Mouse (Mus musculus) heart, adult 18-20 months (tissue): ENCODE results near the gene Rtkn2. TPM values are rescaled to one million over a fixed set of nuclear protein-coding genes. Genes with fewer than 3 reads are reported as not detected.

Experiments used
- DNase-seq, 2 experiments: peaks; one replicate each; pipeline ENCODE4 v3.0.0; 2021 to 2022; ENCODE audit warnings: mixed read lengths in 1 of 2
- long read RNA-seq, 2 experiments: library from polyadenylated mRNA; stranded (forward); transcript quantifications; one replicate each; pipeline ENCODE4 v2.0.0; 2021
- total RNA-seq, 2 experiments: library from RNA; stranded (reverse); gene quantifications; 2 replicates each; pipeline ENCODE4 v1.2.3; 2021

The Rtkn2 gene
- under 1 TPM; 0.22 to 0.41 TPM for total RNA-seq
- long read RNA-seq, experiment 1 = 0 reads
- long read RNA-seq, experiment 2 = 0 reads

DNA sequence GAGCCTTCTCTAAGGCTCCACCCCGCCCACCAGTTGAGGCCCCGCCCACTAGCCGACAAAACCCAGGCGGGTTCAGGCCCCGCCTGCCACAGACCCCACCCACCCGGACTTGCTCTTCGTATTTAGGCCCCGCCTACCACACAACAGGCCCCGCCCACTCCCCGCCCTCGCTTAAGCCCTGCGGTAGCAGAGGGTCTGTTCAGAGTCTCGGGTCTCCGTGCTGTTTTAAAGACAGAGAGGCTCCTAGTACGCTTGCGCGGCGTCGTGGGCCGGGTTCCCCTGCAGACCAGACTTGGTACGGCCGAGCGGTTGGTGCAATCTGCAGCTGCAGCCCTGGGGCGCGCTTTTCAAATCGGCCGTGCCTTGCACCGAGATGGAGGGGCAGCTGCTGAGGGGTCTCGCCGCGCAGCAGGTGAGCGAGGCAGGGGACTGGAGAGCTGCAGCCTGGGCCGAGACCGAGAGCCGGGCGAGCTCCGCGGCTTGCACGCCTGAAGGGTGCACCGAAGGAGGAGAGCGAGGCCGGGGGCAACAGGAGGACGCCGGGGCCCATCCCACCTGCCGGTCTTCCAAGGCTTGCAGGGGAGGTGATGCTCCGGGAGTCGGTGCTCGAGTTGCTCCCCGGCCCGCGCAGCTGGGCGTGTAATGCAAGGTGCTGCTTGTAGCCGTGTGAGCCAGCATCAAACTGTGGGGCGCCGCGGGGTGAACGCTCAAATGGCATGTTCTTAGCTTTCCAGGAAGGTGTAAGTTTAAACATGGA lies at the start of gene Rtkn2:
Gene Rtkn2 (plus strand): TSS at position 170 of the 757 bp plus-strand sequence.
- peak; percentile 87 to 89 for DNase-seq

DNA sequence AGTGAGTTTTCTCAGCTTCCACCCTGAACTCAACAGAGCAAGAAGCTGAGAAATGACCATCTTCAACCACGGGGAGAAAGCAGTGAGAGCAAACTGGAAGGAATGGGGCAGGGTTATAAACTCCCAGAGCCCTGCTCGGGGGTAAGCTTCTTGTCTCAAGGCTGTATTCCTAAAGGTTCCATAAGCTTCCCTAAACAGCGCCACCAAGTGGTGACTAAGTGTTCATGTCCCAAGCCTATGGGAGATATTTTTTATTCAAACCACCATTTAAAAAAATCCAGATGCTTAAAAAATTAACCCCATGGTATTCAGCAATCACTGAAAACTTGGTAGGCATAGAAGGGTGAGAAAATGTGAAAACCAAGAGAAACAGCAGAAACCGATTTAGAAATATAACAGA lies 48.0 kb upstream of the Rtkn2 start:
- no peak for DNase-seq

DNA sequence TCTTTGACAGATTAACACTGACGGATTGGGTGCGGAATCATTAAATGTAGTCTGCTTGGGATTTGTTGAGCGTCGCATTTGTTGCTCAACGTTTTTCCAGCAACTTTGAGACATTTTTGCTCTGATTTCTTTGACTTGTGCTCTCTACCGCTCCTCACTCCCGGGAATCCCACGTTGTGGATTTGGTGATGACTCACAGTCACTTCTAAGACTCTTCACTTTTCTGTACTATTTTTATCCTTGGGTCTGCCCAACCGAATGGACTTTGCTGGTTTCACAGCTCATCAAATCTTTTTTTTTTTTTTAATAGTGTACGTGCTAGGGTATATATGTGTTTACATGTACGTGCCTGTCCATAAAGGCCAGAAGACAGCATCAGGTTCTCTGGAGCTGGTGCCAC lies 46.6 kb upstream of the Rtkn2 start:
- DNase-seq = no peak

DNA sequence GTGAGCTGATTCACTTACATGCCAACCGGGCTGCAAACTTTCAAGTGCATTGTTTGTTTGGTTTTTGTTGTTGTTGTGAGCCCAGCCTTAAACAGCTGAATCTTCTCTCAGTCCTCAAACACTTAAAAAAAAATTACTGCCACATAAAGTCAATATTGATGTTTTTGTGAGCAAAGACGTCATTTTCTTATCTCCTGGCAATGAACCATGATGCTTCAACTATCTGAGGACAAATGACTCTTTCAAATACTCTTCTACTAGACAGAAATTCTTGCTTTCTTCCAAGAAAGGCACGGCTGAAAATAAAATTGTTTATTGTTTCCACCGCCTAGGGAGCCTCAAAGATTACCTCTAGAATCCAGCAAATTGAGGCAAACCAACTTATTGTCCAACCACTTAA lies 42.4 kb upstream of the Rtkn2 start:
- DNase-seq = no peak

DNA sequence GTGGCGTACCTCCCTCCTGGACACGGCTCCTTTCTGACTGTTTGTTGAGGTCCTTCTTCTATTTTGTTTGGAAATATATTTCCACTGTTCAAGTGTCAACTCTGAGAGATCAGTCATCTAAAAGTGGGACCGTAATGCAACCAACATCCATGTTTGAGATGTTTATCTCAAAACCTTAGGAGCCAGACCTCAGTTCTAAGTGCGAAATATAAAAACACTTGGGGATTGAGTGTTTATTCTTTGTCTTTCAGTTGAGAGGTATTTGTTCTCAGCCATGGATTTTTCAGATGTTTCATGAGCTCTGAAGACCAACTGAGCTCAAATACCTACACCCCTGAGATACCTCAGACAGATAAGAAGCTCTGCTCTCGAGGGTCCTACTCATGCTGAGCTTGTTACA lies 41.6 kb upstream of the Rtkn2 start:
- no peak for DNase-seq

DNA sequence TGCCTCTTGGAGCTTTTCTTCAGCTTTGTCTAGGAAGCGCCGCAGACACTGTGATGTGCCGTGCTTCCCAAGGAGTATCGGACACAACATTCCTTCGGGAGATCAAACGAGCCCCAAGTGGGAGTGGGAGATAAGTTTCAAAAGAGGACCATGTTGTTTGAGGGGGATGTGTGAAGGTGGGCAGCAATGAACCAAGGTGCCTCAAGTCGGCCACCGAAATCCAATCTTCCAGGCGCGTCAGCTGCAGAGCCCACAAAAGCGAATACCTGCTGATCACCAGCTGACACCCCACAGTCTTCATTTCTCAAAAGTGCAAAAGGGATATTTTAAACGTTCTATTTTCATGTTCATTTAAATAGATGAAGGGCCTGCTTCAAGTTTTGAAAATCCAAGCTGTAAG lies 39.8 kb upstream of the Rtkn2 start:
- no peak for DNase-seq

DNA sequence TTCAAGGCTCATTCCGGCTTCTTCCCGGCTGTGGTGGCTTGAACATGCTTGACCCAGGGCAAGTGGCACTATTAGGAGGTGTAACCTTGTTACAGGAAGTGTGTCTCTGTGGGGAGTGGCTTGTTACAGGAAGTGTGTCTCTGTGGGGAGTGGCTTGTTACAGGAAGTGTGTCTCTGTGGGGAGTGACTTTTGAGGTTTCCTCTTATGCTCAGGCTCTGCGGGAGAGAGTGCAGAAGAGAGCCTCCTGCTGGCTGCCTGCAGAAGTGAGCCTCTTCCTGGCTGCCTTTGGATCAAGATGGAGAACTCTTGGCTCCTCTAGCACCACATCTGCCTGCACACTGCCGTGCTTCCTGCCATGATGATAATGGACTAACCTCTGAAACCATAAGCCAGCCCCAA lies 35.9 kb upstream of the Rtkn2 start:
- DNase-seq = no peak

DNA sequence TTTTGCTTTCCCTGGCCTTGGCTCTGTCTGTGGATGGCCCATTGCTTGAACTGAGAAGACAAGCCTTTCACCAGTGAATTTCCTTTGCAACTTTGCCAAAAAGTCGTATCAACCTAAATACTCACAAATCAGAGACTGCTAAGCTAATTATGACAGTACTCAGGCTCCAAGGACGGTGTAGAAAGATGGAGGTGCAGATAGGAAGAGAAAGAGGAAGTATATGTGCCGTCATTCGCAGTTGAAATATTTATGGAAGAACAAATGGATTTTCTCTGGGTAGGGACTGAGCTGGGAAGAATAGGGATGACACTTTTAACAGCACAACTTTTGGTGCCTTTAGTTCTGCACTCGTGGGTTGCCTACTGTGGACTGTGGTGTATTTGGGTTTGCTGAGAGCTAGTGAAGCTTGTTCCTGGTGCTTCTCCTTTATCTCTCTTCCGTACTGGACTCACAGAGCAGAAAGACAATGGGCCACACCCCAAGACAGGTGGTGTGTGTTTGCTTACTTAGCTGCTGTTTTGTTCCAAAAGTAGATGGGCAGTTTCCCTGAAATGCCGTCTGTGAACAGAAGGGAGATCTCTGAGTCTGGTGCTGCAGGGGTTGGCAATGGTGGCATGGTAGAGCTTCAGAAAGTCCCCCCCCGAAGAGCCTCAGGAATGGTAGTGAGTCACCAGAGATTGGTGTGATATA lies 29.2 kb upstream of the Rtkn2 start:
- DNase-seq = no peak

DNA sequence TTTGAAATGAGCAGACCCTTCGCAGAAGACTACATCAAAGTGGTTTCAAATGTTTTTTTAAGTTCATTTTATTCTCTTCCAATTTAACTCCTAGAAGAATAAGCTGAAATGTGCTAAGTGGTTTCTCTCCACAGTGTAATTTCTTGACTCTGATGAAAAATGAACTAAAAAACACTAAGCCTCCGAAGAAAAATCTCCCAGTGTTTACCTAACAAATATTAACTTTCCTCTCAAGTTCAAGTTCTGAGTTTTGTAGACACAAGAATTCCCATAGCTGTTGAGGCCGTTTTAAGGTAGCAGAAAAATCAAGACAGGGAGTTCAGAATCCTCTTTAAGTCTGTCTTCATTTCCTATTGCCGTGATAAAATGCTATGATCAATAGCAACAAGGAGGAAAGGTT lies 27.7 kb upstream of the Rtkn2 start:
- DNase-seq = no peak

DNA sequence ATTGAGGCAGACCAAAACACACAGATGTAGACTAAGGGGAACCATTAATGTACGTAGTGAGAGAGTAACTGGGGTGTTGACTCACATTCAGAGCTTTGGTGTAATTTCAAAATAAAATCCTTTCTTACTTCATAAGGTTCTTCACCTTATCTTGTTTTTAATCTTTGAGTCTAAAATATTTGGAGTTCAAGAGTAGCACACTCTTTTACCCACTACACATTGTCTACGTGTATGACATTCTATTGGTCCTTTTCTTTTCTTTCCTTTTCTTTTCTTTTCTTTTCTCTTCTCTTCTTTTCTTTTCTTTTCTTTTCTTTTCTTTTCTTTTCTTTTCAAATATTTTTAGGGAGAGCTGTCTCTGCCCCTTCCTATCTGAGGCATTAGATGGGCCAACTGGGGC lies 23.4 kb upstream of the Rtkn2 start:
- no peak for DNase-seq

DNA sequence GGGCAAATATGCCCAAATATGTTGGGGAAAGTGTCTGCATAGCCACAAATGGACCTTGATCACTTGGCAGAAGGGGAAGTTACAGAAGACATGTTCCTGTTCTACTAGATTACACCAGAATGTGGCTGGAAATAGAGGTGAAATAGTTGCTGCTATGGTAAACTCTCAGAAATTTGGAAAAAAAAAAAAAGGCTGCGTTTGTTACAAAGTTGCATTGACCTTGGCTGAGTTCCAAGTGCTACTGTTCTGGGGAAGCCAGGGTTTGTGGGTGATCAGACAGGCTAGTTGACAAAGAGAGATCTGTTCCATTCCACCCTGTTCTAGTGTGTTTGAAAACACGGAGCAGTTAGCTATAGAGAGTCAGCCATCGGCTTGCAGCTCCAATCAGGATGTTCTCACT lies 19.4 kb upstream of the Rtkn2 start:
- DNase-seq = no peak

DNA sequence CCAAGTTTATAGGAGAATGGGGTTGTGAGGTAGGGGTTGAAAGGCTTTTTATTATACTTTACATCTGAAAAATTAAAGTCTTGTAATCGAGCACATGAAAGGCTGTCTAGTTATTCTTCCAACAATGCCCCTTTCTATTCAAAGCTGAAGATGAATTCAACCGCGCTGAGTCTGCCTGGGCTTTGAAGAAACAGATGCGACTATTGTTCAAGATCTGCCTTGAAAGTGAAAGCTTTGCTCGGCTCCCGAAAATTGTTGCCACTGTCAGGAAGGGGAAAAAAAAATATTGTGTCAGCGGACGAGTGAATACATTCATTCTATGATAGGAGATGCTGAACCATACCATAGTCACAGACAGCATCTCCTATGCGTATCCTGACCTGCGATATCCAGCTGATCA lies 16.9 kb upstream of the Rtkn2 start:
- no peak for DNase-seq

DNA sequence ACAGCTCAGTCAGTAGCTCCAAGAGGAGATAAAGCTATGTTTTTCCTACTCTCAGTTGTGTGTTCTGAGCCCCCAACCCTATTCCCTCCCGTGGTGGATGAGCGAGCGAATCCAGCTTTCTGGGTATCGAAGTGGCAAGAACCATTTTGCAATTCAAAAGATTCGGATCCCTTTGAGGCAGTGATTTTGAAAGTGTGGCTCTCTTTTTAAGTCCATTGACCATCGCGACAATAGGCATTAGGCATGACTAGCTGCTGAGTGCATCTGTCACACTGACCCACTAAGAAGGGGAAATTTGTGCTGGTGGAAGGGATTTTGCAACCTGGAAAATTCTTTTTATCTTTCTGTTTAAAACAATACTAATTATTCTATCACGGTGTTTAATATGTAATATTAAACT lies 15.3 kb upstream of the Rtkn2 start:
- DNase-seq = no peak

DNA sequence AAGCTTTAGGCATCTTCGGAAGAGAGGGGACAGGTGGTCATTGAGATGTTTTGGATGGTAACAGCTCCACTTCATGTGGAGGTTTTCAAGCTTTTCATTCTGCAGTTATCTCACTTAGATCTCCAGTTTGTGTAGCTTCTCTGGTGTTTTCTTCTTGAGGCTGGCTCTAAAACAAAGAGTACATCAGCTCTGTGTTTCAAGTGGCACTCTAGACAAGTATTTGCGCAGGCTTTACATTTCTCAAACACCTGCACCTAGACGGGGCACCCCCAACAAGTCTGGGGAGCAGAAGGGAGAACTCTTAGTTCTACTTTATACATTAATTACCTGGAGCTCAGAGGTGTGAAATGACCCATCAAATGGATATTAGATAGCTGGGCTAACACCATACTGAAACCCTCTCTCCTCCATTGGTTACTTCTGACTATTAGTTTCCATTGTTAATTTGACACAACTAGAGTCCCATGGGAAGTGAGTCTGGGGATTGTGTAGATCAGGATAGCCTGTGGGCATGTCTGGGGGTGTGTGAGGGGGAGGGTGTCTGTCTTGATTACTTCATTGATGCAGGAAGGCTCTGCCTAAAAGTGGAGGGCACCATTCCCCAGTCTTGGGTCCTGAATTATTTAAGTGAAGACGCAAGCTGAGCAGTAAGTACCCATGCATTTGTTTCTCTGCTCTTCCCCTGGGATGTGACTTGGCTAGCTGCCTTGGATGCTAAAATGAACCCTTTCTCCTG lies 14.0 kb upstream of the Rtkn2 start:
- DNase-seq = no peak

DNA sequence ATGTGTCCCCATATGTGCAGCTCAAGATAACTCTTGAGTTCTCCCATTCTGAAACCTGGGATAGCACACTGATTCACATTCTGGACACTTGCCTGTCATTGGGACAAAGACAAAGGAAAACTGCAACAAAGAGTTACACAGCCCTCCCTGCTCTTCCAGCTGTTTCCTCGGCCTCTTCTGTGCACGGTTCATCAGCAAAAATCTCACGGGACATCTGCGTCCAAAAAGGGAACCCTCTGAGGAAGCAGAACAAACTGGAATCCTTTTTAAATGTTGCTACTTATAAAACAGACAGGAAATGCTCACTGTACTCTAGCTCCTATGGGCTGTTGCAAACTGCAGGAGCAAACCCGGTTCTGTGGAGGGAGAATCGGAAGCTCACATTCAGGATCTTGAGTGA lies 13.3 kb upstream of the Rtkn2 start:
- peak; percentile 19 to 69 for DNase-seq

DNA sequence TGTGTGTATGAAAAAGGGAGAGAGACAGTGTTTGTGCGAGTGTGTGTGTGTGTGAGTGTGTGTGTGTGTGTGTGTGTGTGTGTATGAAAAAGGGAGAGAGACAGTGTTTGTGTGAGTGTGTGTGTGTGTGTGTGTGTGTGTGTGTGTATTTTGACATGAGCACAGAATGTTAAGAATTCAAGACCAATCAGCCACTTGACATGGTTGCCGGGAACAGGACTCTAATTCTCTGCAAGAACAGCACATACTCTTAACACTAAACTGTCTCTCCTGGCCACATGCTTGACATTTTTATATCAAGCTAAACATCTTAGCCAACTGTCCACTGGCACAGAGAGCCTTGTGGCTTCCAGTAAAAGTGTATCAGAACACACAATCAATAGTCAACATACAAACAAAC lies 12.4 kb upstream of the Rtkn2 start:
- no peak for DNase-seq

DNA sequence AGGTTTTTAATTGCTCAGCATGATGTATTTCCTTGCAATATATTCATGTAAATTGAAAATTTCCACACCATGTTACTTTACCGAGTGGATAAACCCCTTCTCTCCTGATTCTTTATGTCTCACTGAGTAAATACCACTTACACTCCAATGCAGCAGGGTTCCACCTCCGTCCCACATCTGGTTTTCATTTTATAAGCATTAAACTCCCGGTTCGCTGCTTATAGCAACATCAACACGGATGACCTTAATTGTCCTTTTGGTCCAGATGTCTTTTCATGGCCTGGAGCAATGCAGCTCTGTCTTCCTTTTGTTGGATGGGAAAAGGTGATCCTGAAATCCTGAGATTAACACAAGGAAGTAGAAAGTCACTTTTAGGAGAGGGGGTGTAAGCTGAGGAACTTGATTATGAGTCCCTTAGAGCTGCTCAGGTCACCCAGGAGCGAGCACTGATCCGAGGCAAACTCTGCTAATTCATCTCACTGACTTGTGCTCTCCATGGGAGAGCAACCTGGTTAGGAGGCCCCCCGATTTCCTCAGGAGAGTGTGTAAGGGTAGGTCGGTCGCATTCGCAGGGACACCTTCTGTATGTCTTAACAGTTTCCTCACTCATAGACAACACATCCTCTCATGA lies 8.1 kb upstream of the Rtkn2 start:
- DNase-seq = no peak

DNA sequence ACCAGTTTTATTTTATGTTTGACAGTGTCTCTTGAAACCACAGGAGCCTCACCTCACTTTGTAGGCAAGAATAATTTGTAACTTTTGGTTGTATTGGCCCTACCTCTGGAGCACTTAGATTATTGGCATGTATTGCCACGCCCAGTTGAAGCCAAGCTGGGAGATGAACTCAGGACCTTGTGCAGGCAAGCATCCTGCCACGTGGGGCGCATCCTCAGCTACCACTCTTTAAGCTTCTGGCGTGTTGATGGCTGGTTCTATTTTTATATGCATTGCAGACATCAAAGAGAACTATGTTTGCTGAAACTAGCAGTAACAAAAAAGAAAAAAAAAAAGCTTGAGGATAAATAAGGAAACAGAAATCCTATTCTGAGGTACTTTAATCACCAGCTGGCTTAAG lies 2.1 kb upstream of the Rtkn2 start:
- no peak for DNase-seq

DNA sequence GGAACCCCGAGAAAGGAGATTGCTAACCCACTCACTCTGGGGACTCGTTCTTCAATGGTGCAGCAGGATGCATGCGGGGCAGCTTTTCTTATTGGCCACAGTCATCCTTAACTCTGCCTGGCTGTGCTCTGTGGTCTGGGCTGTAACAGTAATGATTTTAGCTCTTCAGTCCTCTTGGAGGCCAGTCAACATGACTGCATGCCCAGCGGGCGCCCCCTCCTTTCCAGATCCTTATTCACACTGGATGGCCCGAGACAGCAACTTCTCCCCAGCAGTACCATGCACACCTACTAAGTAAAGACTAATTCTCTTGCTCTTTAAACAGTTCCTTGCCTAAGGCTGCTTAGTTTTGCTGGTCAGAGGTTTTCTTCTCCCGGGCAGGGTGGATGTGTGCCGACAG lies 4.4 kb downstream of the Rtkn2 start:
- no peak for DNase-seq

DNA sequence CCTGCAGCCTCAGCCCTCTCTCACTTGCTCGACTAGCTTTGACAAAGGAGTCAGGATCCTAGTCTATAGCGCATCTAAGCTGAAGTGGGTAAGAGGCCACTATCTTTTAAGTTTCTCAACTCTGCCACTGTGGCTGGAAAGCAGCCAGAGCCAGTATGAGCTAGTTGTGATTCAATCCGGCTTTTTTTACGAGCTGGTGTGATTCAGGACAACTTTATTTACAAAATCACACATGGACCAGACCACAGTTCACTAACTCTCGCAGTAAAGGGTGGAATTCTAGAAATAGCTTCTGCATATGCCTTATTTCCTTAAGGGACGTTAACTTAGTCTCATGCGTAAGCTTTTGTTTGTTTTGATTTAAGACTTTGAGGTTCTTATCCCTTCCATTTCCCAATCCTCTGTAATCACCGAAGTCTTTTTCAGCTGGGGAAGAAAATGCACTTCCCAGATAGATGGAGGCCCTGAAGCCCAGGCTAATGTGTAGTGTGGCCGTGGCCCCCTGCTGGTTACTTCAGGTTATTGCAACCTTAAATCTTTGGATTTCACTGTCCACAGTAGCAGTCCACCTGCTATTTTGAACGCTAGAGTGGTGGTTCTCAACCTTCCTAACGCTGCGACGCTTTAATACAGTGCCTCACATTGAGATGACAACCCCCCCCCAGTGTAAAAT lies 5.0 kb downstream of the Rtkn2 start:
- peak; percentile 41 to 64 for DNase-seq

DNA sequence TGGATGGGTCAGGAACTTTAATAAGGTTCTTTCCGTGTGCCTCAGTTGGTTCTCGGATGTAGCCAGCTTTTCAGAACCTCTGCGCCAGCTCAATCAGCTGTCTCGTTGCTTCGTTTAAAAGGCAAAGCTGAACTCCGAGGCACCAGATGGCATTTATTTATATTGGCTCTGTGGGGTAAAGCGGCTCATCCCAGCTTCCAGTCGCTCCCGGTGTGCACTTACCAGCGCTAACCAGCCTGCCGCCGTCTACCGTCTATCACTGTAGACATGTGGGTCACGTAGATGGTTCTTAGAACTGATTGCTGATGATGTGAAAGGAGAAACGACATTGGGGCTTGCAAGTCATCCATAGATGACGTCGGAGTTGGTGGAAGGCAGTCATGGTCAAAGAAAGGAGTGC lies 5.7 kb downstream of the Rtkn2 start:
- no peak for DNase-seq

DNA sequence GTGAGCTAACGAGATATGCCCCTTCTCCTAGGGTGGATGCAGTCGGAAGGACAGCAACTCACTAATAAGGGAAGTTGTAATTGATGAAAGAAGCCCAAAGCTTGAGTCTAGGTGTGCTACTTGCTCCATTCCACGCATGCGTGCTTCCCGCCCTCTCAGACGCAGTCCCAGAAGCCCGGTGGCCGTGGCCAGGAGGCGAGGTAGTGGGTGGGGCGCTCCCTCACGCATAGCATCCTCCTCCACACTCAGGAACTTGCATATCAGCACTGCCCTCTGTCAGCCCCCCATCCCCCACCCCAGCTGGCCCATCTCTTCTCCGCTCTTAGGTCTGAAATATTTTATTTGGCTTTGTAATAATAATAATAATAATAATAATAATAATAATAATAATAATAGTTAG lies 16.0 kb downstream of the Rtkn2 start:
- DNase-seq = no peak
